Mouse (Mus musculus): Measurements from ENCODE around the gene Efnb3. TPM values are rescaled to one million over a fixed set of nuclear protein-coding genes. Genes with fewer than 3 reads are reported as not detected.

The Efnb3 gene
- total and polyA plus RNA-seq, 3 experiments = 0.56 to 2.8 (median 1.1) TPM

GRCm38 (mm10) chr11:69580091-69580514, 20.1 kb upstream of the Efnb3 start, which contains the start of the genes Wrap53 and Trp53 (continued):
- TF ChIP-seq KAT2A (IDR thresholded peaks at IDR 0.05; ENCODE audit: insufficient replicate concordance, low read length) (peak; percentile 97), CTCF (conservative IDR thresholded peaks at IDR 0.05 in 1 of 2, IDR thresholded peaks at IDR 0.05 in 1 of 2; ENCODE audit: low read depth in 2 of 2, low read length in 2 of 2) (peak in 1 of 2 experiments; percentile 26; a peak in 2 of 4 replicates), BHLHE40 (IDR thresholded peaks at IDR 0.05; ENCODE audit: low read depth, low read length) (peak; percentile 72), JUN (IDR thresholded peaks at IDR 0.05; ENCODE audit: insufficient read depth, low read depth, low read length) (no peak), ETS1 (conservative IDR thresholded peaks at IDR 0.05; ENCODE audit: low read depth, low read length) (peak; percentile 46; the same call in 1 of the 2 replicates), SIN3A (IDR thresholded peaks at IDR 0.05; ENCODE audit: low read length) (peak; percentile 99), USF1 (IDR thresholded peaks at IDR 0.05; ENCODE audit: low read depth, low read length) (peak; percentile 87), ELF1 (IDR thresholded peaks at IDR 0.05; ENCODE audit: low read depth, low read length) (peak; percentile 81), MYC (IDR thresholded peaks at IDR 0.05; ENCODE audit: low read depth, low read length) (peak; percentile 100), CHD1 (IDR thresholded peaks at IDR 0.05; ENCODE audit: low read depth, low read length) (peak; percentile 87), NRF1 (IDR thresholded peaks at IDR 0.05; ENCODE audit: low read depth, low read length) (peak; percentile 76), HCFC1 (IDR thresholded peaks at IDR 0.05; ENCODE audit: low read depth, low read length) (peak; percentile 96), ZMIZ1 (IDR thresholded peaks at IDR 0.05; ENCODE audit: low read depth, low read length) (peak; percentile 82), RCOR1 (conservative IDR thresholded peaks at IDR 0.05; ENCODE audit: low read depth, low read length) (peak; percentile 68), USF2 (conservative IDR thresholded peaks at IDR 0.05; ENCODE audit: low read depth, low read length) (peak; percentile 79), JUND (conservative IDR thresholded peaks at IDR 0.05; ENCODE audit: low read depth, low read length) (no peak)

- H3K9ac ChIP-seq (ENCODE audit: insufficient read depth, low read depth) = peak overlapping the region; percentile 83
- peak overlapping the region; percentile 60; the same call in 1 of the 2 replicates for H3K27ac ChIP-seq (ENCODE audit: insufficient read depth, low read depth)
- peak; percentile 99 for DNase-seq (ENCODE audit: extremely low read depth)
- peak overlapping the region; percentile 81 to 99 (median 95) for H3K4me3 ChIP-seq (replicated peaks in 1 of 3; ENCODE audit: low read depth in 2 of 3, low read length in 2 of 3, poor library complexity in 1 of 3)
- in situ Hi-C loops (cut with MboI; ENCODE audit: low pct_ligation_motif_present, low pct_unique_long_range_greater_than_20kb, low sequenced_read_pairs) = loop anchor here (5.0 kb wide), 1 partner anchor 37 kb away; no protein-coding TSS in a partner anchor
- H3K36me3 ChIP-seq (replicated peaks in 1 of 2; ENCODE audit: control insufficient read depth in 1 of 2, insufficient read depth in 1 of 2, low read length in 1 of 2) = peaks cover 22 to 54% of the 10 kb centered on the region in 2 experiments
- peaks cover 15 to 57% of the 10 kb centered on the region in 2 experiments for H3K4me1 ChIP-seq (ENCODE audit: control insufficient read depth in 1 of 2, insufficient read depth in 2 of 2)
- peak overlapping the region; percentile 83 for H3K4me2 ChIP-seq (ENCODE audit: insufficient read depth, low read depth, poor library complexity, severe bottlenecking)
- peaks cover 77% of the 10 kb centered on the region for H3K79me2 ChIP-seq (replicated peaks; ENCODE audit: control insufficient read depth, extremely low read depth, insufficient read depth, poor library complexity, severe bottlenecking)
- H3K27me3 ChIP-seq (replicated peaks) = no peaks in the 10 kb centered on the region
- dilution Hi-C loops (cut with MboI; ENCODE audit: extremely low pct_ligation_motif_present, extremely low pct_unique_long_range_greater_than_20kb, low sequenced_read_pairs) = no loop called here
- H3K9me3 ChIP-seq (replicated peaks; ENCODE audit: low read length) = no peaks in the 10 kb centered on the region
- TF ChIP-seq SIN3A (IDR thresholded peaks at IDR 0.05; ENCODE audit: low read length) (peak; percentile 97), MXI1 (IDR thresholded peaks at IDR 0.05; ENCODE audit: low read depth, low read length) (peak; percentile 89), RCOR1 (conservative IDR thresholded peaks at IDR 0.05; ENCODE audit: low read depth, low read length) (no peak), MAFK (IDR thresholded peaks at IDR 0.05; ENCODE audit: insufficient replicate concordance, low read length) (no peak), TBP (conservative IDR thresholded peaks at IDR 0.05; ENCODE audit: low read depth, low read length) (peak; percentile 82), MAZ (IDR thresholded peaks at IDR 0.05; ENCODE audit: low read depth, low read length) (peak; percentile 43; the same call in 1 of the 2 replicates), GABPA (IDR thresholded peaks at IDR 0.05; ENCODE audit: insufficient replicate concordance, low read depth, low read length) (no peak; the same call in 1 of the 2 replicates), BHLHE40 (IDR thresholded peaks at IDR 0.05; ENCODE audit: low read depth, low read length) (no peak; the same call in 1 of the 2 replicates), TCF12 (IDR thresholded peaks at IDR 0.05; ENCODE audit: low read depth, low read length) (peak; percentile 54), ZMIZ1 (IDR thresholded peaks at IDR 0.05; ENCODE audit: low read depth, low read length) (peak; percentile 18), NRF1 (IDR thresholded peaks at IDR 0.05; ENCODE audit: low read depth, low read length) (no peak; the same call in 1 of the 2 replicates), CHD2 (IDR thresholded peaks at IDR 0.05; ENCODE audit: low read length) (peak; percentile 99), EP300 (IDR thresholded peaks at IDR 0.05; ENCODE audit: low read length) (no peak), CTCF (conservative IDR thresholded peaks at IDR 0.05 in 1 of 2, IDR thresholded peaks at IDR 0.05 in 1 of 2; ENCODE audit: low read depth in 2 of 2, low read length in 2 of 2) (peak; percentile 98 to 100), IRF4 (IDR thresholded peaks at IDR 0.05; ENCODE audit: low read depth, low read length) (peak; percentile 60; the same call in 1 of the 2 replicates), USF1 (IDR thresholded peaks at IDR 0.05; ENCODE audit: low read depth, low read length) (no peak), RAD21 (IDR thresholded peaks at IDR 0.05; ENCODE audit: low read depth, low read length) (peak; percentile 62), POLR2A (IDR thresholded peaks at IDR 0.05; ENCODE audit: low read depth, low read length) (peak; percentile 89), ETS1 (conservative IDR thresholded peaks at IDR 0.05; ENCODE audit: low read depth, low read length) (no peak), HCFC1 (IDR thresholded peaks at IDR 0.05; ENCODE audit: low read depth, low read length) (peak; percentile 96), SMC3 (IDR thresholded peaks at IDR 0.05; ENCODE audit: low read depth, low read length) (peak; percentile 66), E2F4 (IDR thresholded peaks at IDR 0.05; ENCODE audit: insufficient replicate concordance, low read depth, low read length) (peak; percentile 99), MAX (IDR thresholded peaks at IDR 0.05; ENCODE audit: low read length) (peak; percentile 26; the same call in 1 of the 2 replicates), CHD1 (IDR thresholded peaks at IDR 0.05; ENCODE audit: low read depth, low read length) (no peak), MEF2A (IDR thresholded peaks at IDR 0.05; ENCODE audit: borderline replicate concordance, low read depth, low read length) (peak; percentile 71; the same call in 1 of the 2 replicates), ELF1 (IDR thresholded peaks at IDR 0.05; ENCODE audit: low read depth, low read length) (peak; percentile 90), JUND (conservative IDR thresholded peaks at IDR 0.05; ENCODE audit: low read depth, low read length) (no peak)
These were observed 19.4 kb upstream of the Efnb3 start for GRCm38 (mm10) chr11:69579128-69580017.
